Mouse (Mus musculus) cerebellum, postnatal 25 days (tissue): Measurements from ENCODE around the gene Cep170b.

Experiments used
- DNase-seq, 2 experiments: peaks; one replicate each; pipeline ENCODE4 v3.0.0; 2021; ENCODE audit warnings: mixed read lengths in 2 of 2

Gene Cep170b

DNA sequence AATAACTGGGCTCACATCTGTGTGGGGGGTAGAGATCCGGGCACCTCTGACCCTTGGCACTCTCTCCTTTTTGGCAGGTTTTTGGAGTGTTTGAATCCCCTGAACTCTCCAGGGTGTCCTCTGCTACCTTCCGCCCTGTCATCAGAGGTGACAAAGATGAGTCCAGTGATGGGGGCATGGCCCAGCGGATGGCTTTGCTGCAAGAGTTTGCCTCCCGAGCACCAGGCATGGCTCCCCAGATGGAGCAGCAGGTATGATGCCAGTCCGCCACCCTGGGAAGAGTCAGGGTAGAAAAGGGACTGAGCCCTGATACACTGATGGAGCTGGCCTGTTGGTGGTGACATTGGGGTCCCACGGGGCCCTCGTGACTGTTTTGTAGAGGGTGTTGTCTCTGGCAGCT lies 16.8 kb downstream of the Cep170b start:
- peak in 1 of 2 experiments; percentile 37 for DNase-seq

DNA sequence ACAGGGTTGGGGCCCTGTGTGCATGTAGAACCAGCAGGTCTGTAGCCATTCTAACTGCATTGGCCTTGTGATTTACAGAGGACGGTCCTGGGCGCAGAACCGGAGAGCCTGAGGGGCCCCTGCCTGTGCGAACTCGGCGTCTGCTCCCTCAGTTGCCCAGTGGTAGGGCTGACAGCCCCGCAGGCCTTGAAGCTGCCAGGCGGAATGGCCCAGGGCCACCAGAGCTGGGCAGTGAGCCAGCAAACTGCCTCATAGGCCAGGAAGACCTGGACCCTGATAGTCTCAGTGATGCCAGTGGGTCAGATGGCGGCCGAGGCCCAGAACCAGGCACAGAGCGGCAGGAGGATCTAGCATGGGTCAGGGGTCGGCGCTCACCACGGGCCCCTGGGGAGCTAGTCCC lies 17.5 kb downstream of the Cep170b start:
- peak; percentile 97 to 98 for DNase-seq

- DNase-seq: peak; percentile 55 to 62
These were observed 18.2 kb downstream of the Cep170b start for GRCm38 (mm10) chr12:112738281-112739022.

DNA sequence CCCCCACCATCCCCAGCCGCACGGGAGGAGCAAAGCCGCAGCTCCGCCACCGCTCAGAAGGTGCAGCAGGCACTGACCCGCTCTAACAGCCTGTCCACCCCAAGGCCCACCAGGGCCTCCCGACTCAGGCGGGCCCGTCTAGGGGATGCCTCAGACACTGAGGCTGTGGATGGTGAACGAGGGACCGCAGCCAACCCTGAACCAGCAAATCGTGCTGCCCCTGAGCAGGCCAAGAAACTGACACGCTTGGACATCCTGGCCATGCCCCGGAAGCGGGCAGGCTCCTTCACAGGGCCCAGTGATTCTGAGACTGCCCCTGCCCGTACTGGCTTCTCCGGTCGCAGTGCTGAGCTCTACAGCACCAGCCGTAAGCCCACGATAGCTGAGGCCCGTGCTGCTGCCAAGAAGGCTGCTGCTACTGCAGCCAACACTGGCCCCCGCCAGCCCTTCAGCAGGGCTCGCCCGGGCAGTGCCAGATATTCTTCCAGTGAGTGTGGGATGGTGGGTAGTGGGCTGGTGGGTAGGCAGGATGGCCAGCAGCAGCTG lies 18.8 kb downstream of the Cep170b start:
- DNase-seq: peak; percentile 66 to 72

DNA sequence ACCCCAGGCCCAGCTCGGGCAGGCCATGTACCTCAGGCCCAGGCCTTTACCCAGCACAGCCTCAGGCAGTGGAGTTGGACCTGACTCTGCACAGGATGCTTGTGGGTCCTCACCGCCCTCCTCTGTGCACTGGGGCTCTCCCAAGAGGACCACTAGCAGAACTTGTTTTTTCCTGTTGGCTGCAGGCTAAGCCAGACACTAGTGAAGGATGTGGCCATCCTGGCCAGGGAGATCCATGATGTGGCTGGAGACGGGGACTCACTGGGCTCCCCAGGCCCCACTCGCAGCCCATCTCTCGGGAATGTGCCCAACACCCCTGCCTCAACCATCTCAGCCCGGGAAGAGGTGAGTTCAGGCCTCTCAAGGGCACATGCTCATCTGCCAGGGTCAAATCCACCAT lies 22.5 kb downstream of the Cep170b start:
- DNase-seq: peak in 1 of 2 experiments; percentile 24

- peak; percentile 71 to 85 for DNase-seq
These were observed 23.1 kb downstream of the Cep170b start for GRCm38 (mm10) chr12:112743168-112743975.

DNA sequence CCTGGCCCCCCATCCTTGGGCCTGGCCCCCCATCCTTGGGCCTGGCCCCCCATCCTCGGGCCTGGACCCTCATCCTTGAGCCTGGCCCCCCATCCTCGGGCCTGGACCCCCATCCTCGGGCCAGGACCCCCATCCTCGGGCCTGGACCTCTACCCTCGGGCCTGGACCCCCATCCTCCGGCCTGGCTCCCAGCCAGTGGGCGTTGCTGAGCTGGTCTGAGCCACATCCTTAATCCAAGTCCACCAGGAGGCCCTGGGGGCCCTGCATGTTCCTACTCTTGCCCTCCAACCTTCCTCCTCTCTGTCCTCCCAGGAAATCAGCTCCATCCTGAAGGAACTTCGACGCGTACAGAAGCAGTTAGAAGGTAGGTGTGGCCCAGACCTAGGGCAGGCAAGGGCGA lies 24.0 kb downstream of the Cep170b start:
- peak; percentile 11 to 43 for DNase-seq

DNA sequence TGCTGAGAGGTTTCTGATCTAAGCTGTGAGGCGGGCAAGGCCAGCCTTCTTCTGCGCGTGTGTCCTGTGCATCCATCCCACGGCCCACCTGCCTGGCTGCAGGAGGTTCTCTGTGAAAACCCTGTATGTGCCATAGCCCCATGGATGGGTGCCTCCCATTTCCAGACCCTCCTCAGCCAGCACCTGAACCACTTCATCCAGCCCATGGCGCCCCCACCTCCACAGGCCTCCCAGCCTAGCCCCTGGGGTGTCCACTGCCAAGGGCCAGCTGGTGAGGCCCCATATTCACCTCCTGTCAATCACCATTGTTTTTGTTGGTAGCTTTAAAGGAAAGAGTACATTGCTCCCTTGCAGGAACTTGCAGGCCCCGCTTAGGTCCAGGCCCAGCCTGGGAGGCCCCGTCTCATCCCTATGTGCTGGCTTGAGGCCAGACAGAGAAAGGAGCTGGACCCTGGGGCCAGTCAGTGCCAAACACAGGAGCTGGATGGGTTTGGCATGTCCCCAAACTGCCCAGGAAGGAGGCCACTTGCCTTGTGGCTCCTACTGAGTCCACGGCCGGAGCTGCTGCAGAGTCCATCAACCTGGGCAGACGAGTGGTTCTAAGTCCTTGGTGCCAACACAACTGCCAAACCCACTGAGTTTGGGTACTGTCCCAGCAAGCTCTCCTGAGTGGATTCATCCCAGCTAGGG lies 24.8 kb downstream of the Cep170b start:
- DNase-seq: peak in 1 of 2 experiments; percentile 53

DNA sequence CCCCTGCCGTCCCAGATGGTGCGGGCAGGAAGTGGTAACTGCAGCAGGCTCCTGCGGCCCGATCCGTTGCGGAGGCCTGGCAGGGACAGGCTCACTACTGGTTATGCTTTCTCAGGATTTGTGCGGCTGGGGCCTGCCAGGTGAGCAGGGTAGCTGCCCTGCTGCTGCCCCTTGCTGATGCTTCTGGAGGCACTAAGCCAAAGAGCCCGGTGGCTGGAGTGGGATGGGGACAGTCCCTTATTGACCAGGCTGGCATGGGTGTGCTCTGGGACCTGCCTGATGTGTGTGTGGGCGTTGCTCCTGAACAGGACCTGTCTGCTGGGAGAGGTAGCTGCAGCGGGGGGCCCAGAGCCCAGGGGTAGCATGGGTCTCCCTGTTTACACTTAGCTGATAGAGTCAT lies 25.5 kb downstream of the Cep170b start:
- peak; percentile 36 to 44 for DNase-seq

DNA sequence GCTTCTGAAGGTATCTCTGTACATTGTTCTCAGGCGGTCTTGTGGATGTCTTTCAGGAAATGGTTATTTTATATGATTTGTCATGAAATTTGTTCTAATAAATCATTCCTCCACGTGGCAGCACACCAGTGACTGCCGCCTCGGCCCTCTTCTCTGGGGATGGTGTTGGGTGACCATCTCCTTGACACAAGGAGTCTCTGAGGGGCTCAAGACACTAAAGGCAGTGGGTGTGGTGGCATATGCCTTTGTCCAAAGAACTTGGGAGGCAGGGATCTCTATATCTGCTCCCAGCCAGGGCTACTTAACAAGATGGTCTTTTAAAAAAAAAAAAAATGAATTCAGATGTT lies 26.2 kb downstream of the Cep170b start:
- DNase-seq: no peak

DNA sequence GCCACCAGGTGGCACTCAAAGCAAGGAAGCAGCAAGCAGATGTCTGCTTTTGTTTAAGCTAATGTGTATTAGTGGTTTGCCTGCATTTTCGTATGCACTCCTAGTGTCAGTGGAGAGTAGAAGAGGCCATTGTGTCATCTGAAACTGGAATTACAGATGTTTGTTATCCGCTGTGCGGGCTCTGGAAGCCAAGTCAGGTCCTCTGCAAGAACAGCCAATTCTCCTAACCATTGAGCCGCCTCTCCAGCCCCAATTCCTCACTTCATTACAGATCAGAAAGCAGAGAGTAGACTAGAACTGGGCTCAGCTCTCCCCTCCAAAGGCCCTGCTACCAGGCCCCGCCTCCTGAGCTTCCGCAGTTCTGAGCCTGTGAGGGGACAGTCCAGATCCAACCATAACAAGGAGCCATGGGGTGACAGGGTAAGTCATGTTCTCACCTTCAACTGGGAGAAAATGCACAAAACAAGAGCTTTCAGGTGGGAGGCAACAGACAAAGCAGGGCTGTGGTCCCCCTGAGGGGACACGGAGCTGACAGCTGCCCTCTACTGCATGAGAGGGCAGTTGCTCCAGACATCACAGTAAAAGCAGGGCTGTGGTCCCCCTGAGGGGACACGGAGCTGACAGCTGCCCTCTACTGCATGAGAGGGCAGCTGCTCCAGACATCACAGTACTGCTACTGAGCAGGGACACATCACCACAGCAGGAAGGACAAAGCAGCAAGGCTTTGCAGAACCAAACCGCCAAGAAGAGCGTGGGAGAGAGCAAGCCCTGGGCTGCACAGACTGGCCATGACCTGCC lies 26.8 kb downstream of the Cep170b start:
- peak; percentile 41 to 58 for DNase-seq

DNA sequence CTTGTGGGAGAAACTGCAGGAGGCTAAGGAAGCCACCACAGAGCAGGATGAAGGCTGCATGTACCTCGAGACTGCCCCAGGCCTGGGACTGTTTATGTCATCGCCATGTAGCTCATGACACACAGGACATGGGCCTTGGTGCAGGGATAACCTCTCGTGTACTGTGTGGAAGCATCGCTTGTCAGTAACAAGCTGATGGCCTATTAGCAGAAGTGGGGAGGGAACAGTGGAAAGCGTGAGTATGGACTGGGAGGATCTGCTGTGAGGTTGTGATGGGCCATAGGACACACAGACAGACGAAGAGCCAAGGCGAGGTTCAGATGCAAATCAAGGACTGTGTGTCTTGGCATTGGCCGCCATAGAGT lies 27.3 kb downstream of the Cep170b start:
- DNase-seq: peak in 1 of 2 experiments; percentile 8

DNA sequence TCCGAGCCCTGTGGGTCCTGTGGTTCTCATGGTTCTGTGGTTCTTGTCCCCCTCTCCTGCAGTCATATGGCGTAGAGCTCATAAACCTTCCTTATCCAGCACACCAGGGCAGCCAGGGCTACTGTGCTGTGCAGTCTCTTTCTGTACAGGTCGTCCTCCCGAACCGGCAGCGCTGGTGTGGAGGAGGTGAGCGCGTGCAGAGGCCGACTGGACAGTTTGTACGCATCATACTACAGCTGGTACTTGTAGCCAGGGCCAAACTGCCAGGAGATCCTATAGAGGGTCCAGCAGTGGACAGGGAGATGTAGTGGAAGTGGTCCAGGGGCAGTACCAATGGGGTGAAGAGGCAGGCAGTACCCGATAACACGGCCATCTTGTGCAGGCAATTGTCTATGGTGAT lies 30.7 kb downstream of the Cep170b start:
- no peak for DNase-seq

DNA sequence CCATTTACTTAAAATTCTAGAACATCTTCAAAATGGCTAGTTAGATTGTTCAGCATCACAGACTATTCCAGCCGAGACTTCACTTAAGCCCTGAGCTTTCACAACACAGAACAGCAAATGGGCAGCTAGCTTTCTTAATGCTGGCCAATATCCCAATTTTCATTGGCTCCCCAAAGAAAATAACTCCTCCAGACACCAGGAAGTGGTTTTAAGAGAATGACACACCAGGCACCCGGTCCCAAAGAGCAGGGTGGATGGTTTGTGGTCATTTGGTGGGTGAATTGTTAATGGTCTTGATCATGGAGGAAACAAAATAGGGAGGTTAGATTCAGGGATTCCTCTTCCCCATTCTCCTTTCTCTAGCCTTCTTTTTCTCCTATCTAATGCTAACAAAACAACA lies 32.1 kb downstream of the Cep170b start:
- DNase-seq: no peak

GRCm38 (mm10) chr12:112755900-112756299 lies 35.6 kb downstream of the Cep170b start:
- DNase-seq: no peak

GRCm38 (mm10) chr12:112757896-112758295 lies 37.6 kb downstream of the Cep170b start:
- peak in 1 of 2 experiments; percentile 0 for DNase-seq

DNA sequence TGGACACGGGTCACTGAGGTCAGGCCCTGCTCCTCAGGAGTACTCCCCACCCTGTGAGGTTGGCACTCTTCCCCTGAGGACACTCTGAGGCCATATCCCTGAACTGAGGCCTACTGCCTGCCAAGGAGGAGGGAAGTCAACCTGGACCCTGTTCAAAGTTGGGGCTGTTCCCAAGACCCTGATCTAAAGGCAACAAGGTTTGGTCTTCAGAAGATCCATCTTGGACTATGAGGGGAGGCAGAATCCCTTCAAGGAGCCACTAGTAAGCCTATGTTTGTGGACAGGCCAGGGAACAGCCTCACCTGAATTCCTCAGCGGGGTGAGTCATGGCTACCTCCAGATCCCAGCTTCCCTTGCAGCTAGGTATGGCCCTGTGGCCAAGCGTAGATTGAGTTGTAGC lies 39.2 kb downstream of the Cep170b start:
- DNase-seq: peak in 1 of 2 experiments; percentile 2

DNA sequence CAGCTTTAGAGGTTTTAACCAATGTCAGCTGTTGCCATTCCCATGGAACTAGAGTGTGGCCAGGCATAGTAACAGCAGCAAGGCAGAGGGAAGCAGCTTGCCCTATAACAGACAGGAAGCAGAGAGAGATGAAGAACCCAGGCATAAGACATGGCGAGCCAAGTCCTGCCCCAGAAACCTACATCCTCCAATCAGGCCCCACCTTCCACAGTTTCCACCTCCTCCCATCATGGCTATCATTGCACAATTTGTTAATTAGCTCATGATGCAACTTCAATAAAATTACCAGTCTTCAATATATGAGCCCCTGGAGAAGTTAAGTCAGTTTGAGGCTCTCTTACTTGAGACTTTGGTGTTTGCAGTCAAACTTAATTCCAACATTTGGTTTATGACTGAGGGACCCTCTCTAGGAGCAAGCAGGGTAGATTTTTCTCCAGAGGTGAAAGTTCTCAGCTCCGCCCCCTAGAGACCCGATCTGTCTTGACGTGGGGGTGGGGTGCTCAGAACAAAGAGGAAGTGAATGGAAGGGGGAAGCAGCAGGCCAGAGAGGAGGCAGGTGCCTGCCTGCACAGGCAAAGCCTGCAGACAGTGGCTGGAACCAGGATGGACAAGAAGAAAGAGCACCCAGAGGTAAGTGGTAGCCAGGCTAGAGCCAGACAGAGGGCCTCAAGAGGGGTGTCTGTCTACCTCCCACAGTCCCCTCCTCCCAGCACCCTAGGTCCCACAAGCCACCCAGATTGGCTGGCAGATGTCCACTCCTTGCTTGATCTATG lies 40.1 kb downstream of the Cep170b start, which contains the start of gene Pld4:
Gene Pld4 (plus strand): TSS at position 502 of the 773 bp plus-strand sequence.
- DNase-seq: peak in 1 of 2 experiments; percentile 2

- peak in 1 of 2 experiments; percentile 1 for DNase-seq
These were observed 41.2 kb downstream of the Cep170b start for GRCm38 (mm10) chr12:112761411-112761810.

DNA sequence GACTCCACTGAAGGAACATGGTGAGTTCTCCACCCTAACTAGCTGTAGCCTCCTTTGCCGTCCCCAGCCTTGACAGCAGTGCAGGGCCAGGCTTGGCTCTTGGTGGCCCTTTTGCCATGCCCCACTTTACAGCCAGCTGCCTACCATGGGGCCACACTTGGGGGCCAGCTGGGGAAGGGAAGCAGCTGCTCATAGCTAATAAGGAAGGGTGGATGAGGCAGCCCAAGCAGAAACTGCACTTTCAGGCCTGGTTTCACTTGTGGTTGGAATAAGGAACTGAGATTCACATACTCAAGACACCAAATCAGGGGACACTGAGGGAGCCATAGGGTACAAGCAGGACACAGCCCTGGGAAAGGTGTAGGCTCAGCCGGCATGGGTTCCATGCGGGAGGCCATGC lies 41.8 kb downstream of the Cep170b start:
- peak in 1 of 2 experiments; percentile 2 for DNase-seq

- peak in 1 of 2 experiments; percentile 1 for DNase-seq
These were observed 42.9 kb downstream of the Cep170b start for GRCm38 (mm10) chr12:112763176-112763575.
